Mouse (Mus musculus): ENCODE results near the gene Tfr2.
A peak's percentile ranks its signal among the peaks of the same experiment; 100 is the strongest.
"Not testable (repeated sequence)": the region's sequence is repeated elsewhere in the genome, so short reads cannot be mapped to it uniquely, and the experiment has no call there.

The Tfr2 gene

DNA sequence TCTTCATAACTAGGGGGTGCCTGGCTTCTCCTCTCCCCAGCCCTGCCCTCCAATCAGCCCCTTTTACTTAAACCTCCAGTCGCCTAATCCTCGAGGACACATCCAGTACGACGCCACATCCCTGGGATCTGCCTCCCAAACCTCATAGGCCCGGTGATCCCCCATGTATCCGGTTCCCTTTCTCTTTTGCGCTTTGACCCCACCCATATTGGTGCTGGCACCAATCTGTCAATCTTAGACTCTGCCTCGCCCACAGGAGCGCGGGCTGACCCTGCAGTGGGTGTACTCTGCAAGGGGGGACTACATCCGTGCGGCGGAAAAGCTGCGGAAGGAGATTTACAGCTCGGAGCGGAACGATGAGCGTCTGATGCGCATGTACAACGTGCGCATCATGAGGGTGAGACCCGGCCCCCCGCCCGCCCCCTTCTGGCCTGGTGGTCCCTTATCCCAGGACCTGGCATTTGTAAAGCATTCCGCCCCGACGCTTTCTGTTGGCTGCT lies 14.1 kb downstream of the Tfr2 start:
- no peak for DNase-seq (ENCODE audit: low read depth, low spot score)

DNA sequence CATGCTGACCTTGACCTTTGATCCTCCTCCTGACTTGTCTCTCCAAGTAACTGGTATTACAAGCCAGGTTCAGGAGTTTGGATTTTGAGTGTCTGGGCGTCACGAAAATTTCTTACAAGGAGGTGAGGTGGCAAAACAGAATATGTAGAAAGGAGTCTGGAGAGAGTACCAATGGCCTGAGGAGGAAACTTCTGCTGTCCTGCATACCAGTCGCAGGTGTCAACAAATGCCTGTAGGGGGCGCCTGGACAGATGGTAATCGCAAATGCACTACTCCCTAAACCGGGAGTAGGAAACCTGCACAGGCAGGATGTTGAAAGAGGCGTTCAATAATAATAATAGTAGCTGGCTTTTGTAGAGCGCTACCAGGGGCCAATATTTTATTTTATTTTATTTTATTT lies 15.3 kb downstream of the Tfr2 start:
- DNase-seq (ENCODE audit: low read depth, low spot score) = peak; percentile 65

DNA sequence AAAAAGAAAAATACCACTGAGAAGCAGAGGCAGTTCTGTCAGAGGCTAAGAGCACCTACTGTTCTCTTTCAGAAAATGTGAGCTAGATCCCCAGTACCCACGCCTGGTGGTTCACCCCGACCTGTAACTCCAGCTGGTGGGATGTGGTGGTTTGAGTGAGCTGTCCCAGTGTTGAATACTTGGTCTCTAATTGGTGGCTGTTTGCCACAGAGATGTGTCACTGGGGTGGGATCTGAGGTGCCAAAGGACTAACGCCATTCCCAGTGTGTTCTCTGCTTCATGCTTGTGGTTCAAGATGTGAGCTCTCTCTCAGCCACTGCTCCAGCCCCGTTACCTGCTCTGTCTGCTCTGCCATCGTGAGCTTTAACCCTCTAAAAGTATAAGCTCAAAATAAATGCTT lies 20.9 kb downstream of the Tfr2 start:
- no peak for DNase-seq (ENCODE audit: low read depth, low spot score)

DNA sequence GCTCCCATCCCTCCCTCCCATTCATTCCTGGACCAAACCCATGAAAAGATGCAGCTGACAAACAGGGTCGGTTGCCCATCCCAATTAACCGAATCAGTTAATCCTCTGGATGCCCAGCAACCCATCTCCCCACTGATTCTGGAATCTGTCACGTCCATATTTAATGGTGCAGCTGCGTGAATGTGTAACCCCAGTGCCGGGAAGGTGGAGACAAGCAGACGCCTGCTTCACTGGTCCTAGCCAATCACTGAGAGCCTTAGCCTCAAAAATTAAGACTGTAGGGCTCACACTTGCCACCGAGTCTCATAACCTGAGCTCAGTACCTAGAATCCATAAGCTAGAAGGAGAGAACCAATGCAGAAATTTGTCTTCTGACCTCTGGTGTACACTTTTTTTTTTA lies 26.3 kb downstream of the Tfr2 start:
- DNase-seq (ENCODE audit: low read depth, low spot score) = no peak

DNA sequence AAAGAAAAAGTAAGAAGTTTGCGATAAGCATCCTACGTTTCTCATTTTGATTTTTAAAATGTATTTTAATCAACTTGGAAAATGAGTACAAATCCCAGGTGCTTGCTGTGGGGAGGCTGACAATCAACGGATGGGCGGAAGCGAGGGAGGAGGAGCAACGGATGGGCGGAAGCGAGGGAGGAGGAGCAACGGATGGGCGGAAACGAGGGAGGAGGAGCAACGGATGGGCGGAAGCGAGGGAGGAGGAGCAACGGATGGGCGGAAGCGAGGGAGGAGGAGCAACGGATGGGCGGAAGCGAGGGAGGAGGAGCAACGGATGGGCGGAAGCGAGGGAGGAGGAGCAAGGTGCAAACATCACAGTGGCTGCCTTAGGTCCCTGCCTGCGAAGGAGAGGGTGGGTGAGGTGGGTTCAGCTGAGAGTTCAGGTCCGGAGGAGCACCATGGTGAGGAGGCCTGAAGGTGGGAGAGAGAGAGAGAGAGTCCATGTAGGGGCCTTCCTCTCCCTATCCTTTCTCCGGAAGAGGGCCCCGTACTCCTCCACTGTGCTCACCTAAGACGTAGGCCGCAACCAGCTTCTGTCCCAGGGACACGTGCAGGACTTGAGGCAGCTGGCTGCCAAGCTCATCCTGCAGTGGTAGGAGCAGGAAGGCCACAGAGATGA lies 27.1 kb downstream of the Tfr2 start:
- peak; percentile 79 for DNase-seq (ENCODE audit: low read depth, low spot score)

DNA sequence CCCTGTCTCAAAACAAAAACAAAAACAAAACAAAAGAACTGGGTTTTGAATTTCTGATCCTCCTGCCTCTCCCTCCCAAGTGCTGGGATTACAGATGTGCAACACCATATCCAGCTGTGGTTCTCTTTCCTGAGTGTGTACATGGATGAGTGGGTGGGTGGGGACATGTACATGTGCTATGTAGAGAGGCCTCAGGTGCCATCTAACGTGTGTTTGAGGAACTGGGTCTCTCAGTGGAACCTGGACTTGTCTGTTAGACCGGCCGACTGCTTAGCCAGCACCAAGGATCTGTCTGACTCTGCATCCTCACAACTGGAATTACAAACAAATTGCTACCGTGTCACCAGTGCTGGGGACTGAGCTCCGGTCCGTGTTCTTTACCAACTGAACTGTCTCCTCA lies 28.0 kb downstream of the Tfr2 start:
- peak; percentile 12 for DNase-seq (ENCODE audit: low read depth, low spot score)

DNA sequence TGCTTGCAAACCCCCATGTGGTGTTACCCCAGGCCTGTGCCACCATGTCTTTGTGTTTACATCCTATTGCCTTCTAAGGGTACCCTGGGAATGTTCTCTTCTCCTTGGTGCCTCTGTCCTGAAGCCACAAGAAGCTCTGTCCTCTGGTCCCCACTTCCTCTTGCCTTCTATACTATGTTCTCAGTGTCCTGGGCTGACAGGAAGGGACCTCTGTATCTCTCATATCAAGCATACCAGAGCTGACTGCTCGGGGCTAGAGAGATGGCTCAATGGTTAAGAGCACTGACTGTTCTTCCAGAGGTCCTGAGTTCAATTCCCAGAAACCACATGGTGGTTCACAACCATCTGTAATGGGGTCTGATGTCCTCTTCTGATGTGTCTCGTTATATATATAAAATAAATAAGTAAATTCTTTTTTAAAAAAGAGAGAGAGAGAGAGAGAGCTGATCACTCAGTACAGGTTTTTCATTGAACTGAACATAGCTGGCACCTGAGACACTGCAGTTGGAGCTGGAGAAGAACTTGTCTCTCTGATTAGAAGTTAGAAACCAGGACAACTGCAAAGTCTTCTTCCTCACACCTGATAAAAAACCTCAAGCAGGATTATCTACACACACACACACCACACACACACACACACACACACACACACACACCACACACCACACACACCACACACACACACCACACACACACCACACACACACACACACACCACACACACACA lies 28.6 kb downstream of the Tfr2 start:
- DNase-seq (ENCODE audit: low read depth, low spot score) = no peak

DNA sequence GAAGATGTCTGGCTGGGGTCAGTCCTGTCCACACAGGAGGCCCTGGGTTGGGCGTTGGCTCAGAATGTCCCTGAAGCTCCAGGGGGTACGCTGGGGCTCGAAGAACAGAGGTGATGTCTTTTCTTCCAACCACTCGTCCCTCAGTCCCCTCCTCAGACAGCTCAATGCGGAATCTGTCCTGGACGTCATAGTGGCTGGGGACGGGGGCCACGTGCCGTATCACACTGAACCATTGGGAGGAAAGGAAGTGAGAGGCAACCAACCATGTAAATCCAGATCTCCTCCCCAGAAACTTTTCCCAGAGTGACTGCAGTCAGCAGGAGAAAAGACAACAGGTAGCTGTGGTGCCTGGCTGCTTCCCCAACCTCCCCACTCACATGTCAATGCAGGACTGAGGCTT lies 30.0 kb downstream of the Tfr2 start:
- DNase-seq (ENCODE audit: low read depth, low spot score) = peak; percentile 15

DNA sequence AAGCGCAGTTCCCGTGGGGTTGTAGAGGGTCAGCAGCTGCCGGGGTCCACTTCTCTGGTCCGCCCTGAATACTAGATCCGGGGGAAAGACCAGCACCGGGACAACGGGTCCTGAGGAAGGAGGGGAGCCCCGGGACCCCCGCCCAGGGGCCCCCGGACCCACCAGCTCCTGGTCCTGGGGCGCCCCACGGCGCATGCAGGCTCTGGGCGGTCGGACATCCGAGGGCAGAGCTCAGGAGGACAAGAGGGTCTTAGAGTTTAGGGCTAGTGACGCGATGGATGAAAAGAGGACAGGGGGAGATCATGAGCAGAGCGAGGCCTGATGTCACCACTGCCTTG lies 30.6 kb downstream of the Tfr2 start:
- DNase-seq (ENCODE audit: low read depth, low spot score) = no peak

DNA sequence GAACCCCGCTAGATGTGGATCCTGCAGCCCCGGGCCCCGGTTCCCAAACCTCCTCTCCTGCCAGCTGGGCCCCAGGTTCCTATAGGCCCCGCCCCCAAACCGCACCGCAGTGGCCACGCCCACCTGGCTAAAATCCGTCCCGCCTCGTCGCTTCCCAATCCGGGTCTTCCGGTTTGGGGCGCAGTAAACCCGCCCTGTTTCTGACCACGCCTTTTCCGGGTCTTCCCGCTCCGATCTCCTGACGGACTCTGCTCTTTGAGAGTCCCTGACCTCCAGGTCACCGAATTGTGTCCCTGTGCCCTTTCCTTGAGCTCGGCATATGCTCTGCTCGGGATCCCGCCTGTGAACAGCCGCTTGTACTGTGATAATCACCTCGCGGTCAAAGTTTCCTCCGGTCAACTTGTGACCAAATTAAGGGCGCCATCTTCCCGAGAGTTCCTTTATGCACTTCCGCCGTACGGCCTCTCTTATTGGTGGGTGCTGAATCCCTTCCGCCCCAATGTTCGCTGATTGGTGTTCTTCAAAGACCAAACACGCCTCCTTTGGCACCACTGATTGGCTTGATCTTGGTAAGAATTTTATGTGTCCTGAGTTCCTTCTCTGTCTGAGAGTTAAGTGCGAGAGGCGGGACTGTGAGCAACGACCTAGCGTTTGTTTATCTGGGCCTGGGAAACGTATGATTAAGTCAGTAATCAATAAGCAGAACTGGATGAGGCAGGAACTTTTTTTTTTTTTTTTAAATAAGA lies 31.2 kb downstream of the Tfr2 start, which contains the start of gene Mospd3:
Gene Mospd3, minus strand, starts transcription at position 440 of the 746 bp plus-strand sequence.
- peak; percentile 98 for DNase-seq (ENCODE audit: low read depth, low spot score)

DNA sequence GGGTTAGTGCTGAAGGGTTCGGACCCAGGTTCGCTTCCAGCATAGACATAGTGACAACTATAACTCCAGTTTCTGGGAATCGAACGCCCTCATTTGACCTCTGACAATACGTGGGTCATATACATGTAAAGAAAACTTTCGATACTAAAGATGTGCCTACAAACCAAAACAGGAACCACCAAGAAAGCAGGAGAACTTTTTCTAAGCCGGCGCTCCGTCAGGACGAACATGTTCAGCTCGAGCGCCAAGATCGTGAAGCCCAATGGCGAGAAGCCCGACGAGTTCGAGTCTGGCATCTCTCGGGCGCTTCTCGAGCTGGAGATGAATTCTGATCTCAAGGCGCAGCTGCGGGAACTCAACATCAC lies 31.7 kb downstream of the Tfr2 start:
- no peak for DNase-seq (ENCODE audit: low read depth, low spot score)

DNA sequence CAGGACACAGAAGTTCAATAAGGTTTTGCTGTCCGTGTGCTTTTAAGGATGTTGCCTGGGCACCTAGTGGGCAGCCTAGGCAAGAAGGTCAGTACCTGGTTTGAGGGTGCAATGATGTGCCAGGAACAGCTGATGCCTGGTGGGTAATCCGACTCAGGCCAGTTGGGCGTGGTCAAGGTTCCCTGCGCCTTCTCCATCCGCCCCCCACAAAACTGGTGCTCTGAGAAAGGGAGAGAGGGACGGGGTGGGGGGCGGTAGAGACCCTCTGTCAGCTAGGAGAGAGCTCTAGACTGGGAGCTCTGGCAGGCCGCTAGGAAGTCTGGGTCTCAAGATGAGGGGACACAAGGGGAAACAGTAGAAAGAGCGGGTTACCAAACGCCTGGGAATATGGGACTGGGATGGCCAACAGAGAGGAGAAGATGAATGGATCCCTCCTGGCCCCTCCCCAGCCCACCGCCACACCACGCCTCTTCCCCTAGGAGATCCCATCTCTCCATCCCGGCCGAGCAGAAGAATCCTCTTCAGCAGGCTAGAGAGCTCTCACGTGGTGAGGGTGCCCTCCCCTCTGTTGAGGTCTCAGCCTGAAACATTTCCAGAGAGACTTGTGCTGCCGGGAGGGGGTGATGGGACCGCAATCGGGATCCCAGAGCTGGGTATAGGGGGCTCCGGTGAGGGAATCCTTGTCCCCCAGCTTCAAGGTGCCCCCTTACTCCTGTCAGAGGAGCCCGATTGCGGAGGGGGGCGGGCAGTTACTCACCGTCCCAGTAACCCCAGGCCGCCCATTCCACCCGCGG lies 38.4 kb downstream of the Tfr2 start:
- no peak for DNase-seq (ENCODE audit: low read depth, low spot score)

DNA sequence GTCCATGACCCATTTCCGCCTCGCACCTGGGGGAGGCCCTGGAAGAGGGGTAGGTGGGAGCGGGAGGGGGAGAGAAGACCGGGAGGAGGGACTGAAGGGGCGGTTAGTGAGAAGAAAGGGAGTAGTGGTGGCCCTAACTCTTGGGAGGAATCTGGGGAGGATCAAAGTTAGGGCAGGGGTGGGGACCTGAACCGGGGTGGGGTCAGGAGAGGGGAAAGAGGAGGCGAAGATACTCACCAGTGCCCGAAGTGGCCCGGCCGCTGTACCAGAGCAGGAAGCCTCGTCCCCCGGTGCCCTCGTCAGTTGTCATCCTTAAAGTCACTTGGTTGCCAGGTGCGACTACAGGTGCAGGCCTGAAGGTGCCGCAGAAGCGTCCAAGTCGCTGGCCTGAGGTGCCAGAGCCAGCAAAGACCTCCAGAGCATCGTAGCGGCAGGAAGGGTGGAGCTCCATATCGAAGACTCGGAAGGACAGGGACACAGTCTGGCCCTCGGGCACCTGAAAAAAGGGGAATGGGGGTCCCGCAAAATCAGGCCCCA lies 39.1 kb downstream of the Tfr2 start:
- DNase-seq (ENCODE audit: low read depth, low spot score) = no peak

DNA sequence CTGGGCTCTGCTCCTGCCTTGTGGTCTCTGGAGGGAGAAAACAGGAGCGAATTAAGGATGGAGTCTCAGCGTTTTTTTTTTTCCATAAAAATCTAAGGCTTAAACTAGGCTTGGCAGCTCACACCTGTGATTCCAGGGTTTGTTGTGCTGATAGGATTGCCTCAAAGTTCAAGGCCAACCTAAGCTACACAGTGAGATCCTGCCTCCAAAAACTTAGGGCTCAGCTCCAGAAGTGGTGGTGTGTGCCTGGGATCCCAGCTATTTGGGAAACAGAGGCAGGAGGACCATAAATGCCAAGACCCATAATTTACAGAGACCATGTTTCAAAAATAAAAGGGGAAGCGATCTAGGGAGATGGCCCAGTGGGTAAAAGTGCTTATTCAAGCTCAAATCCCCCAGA lies 39.7 kb downstream of the Tfr2 start:
- DNase-seq (ENCODE audit: low read depth, low spot score) = no peak

DNA sequence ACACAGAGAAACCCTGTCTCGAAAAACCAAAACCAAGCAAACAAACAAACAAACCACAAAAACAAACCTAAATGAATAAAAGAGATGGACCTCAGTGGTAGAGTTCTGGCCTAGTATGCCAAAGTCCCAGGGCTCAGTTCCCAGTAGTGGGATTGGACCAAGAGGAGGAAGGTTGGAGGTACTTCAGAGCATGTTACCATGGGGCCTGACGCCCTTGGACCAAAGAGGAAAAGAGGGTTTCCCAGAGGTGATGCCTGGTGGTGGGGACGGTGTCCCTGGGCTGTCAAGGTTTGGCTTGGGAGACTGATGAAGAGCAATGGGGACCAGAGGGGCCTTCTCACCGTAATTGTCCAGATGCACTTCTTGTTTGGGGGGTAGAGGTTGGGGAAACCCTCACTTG lies 40.4 kb downstream of the Tfr2 start:
- no peak for DNase-seq (ENCODE audit: low read depth, low spot score)

DNA sequence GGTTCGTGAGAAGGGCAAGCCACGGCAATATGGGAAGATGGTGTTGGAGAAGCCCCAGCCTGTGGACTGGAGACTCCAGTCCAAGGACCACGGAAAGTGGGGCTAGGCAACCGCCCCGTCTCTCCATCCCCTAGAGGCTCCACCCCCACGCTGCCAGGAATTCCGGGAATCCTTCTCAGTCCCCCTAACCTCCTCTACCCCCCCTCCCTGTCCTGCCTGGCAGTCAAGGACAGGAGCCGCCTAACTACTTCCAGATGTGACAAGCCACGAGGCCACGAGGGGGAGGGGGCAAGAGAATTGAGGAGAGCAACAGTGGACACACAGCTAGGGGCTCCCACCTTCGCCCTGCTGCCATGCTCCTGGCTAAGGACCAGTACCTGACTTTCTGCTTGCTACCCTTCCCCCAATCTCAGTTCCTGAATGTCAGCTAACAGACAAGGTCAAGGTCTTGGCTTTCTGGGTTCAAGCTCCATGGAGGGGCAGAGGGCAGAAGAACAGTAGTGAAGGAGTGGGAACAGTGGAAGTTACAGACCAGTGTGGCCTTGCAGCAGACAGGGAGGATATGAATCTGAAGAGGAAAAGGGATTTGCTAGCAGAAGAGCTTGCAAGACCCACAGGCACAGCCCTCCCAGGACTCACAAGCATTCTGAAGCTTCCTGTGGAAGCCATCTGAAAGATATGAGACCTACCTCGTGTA lies 41.1 kb downstream of the Tfr2 start:
- DNase-seq (ENCODE audit: low read depth, low spot score) = no peak

DNA sequence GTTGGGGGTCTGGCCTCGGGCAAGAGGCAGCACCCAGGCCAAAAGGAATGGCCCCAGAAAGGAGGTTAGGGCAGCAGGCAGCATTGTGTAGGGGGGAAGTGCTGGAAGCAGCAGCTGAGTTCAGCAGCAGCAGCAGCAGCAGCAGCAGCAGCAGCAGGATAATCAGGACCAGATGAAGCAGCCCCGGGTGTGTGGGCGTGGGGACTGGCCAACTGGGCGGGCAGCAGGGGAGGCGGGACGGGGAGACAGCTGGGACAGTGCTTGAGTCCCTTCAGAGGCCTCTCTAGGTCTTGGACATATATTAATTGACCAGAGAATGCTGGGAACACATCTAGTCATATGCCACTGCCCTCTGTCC lies 41.6 kb downstream of the Tfr2 start:
- no peak for DNase-seq (ENCODE audit: low read depth, low spot score)

DNA sequence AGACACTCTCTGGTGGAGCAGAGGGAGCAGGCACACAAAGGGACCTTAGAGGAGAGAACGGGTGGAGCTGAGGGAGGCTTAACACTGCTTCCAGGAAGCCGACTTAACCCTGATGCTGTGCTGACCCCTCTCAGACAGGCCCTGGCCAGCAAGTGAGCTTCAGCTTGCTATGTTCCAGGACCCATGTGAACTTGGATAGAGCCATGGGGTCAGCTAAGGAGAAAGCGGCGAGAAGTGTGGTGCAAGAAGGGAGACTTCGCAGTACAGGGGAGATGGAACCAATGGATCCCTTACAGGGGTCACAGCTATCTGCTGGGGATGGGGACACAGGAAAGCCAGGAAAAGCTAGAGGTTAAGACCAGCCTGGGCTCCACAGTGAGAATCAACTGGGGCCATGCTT lies 43.4 kb downstream of the Tfr2 start:
- no peak for DNase-seq (ENCODE audit: low read depth, low spot score)

DNA sequence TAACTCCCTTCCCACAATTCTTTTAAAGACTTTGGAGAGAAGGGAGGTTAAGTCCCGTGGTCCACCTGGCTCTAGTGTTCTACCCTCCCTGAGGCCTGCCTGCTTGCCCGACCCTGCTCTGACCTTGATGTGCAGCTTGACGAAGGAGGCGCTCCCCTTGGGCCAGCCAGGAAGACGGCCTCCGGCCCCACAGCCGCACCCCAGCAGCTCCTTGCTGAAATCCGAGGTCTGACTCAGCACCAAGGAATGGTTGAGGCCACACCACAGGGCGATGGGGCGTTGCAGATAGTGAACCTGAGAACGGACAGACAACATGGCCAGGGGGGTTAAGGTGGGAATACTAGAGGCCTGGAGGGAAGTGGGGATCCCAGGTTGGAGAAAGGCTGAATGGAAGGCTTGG lies 43.9 kb downstream of the Tfr2 start, which contains the start of gene Pcolce:
Gene Pcolce, minus strand, starts transcription at position 235 of the 400 bp plus-strand sequence.
- DNase-seq (ENCODE audit: low read depth, low spot score) = no peak

DNA sequence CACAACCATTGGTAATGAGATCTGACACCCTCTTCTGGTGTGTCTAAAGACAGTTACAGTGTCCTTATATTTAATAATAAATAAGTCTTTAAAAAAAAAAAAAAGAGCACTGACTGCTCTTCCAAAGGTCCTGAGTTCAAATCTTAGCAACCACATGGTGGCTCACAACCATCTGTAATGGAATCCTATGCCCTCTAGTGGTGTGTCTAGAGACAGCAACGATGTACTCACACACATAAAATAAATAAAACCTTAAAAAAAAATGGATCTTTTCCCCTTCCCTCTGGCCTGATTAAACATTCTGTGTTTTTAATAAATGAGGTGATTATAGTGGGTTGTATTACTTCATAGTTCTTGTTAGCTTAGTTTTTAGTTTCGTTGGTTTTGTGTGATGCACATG lies 45.3 kb downstream of the Tfr2 start:
- DNase-seq (ENCODE audit: low read depth, low spot score) = not testable (repeated sequence)

DNA sequence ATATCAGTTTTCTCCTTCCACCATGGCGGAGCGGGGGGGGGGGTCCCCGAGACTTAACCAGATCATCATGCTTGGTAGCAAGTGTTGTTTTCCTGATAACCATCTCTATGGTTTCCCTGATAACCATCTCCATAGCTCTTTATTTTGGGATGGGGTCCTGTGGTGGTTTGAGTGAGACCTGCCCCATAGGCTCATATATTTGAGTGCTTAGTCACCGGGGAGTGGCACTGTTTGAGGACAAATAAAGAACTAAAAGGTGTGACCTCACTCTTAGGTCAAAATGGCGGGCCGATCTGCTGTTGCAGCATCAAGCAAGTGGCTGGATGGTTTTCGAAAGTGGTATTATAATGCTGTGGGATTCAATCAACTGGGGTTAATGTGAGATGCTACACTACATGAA lies 45.7 kb downstream of the Tfr2 start:
- no peak for DNase-seq (ENCODE audit: low read depth, low spot score)
